Mouse (Mus musculus): ENCODE results near the gene Rbfox3. TPM values are rescaled to one million over a fixed set of nuclear protein-coding genes. Genes with fewer than 3 reads are reported as not detected.

Rbfox3 gene
- polyA plus RNA-seq, 1 experiment from 2014 or later = 6.9 TPM

DNA sequence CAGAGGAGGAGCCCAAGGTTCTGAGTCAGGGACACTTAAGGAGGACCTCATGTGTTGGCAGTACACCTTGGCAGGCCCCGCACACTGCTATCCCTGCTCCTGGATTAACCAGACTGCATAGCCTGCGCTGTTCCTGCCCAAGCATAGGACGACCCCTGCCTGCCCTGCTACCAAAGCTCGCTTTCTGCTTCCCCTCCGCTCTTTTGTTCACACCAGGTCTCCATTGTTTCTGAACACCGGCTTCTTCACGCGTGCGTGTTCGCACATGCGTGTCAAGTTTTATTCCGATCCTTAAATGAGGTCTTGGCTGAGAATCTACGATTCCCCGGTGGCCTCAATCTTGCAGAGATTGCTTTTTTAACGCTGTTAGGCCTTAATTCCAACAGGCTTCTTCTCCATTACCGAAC is 20.4 kb downstream of the Rbfox3 start:
- H3K27me3 ChIP-seq (ENCODE audit: control insufficient read depth, insufficient read depth, low read length) = no peaks in the 10 kb centered on the region
- no peak overlapping the region for H3K4me2 ChIP-seq (ENCODE audit: low read depth, low read length, severe bottlenecking)
- no peak overlapping the region for H3K9ac ChIP-seq (ENCODE audit: low read length)
- H3K9me3 ChIP-seq (ENCODE audit: control insufficient read depth, low read length) = no peaks in the 10 kb centered on the region
- no peaks in the 10 kb centered on the region for H3K36me3 ChIP-seq (ENCODE audit: control insufficient read depth, insufficient read depth, low read length)
- H3K4me3 ChIP-seq (ENCODE audit: low read depth, low read length) = no peak overlapping the region
- no peaks in the 10 kb centered on the region; the same call in 1 of the 2 replicates for H3K4me1 ChIP-seq (replicated peaks; ENCODE audit: control insufficient read depth, insufficient read depth, low read length)
- ATAC-seq (replicated peaks; ENCODE audit: low FRiP score) = no peak
- H3K27ac ChIP-seq (ENCODE audit: low read depth, low read length) = no peak overlapping the region
- DNase-seq (ENCODE audit: low spot score) = no peak
- 54% methylated on average over 16 of the region's 16 CpGs for WGBS

DNA sequence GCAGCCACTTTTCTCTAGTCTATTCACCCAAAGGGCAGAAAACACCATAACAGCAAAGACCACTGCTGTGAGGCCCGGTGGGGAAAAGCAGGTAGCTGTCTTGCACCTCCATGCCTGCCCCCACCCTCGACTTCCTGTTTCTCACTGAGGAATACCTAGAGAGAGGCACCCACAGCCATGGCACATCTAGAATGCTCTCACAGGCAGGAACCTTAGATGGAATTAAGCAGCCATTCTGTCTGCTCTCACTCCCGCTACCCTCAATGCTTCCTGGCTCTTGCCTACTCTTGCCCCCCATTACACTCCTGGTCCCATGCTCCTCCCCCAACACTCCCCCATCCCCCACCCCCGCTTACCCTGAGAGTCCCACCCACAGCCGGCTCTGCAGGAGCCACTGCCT is 20.9 kb downstream of the Rbfox3 start:
- DNase-seq (ENCODE audit: low spot score) = no peak
- Histone ChIP-seq H3K9ac (ENCODE audit: low read length) (no peak overlapping the region), H3K36me3 (ENCODE audit: control insufficient read depth, insufficient read depth, low read length) (no peaks in the 10 kb centered on the region), H3K4me1 (replicated peaks; ENCODE audit: control insufficient read depth, insufficient read depth, low read length) (no peaks in the 10 kb centered on the region), H3K4me3 (ENCODE audit: low read depth, low read length) (no peak overlapping the region), H3K27me3 (ENCODE audit: control insufficient read depth, insufficient read depth, low read length) (no peaks in the 10 kb centered on the region), H3K27ac (ENCODE audit: low read depth, low read length) (no peak overlapping the region), H3K9me3 (ENCODE audit: control insufficient read depth, low read length) (no peaks in the 10 kb centered on the region), H3K4me2 (ENCODE audit: low read depth, low read length, severe bottlenecking) (no peak overlapping the region)
- WGBS = 69% methylated on average over 5 of the region's 5 CpGs
- ATAC-seq (replicated peaks; ENCODE audit: low FRiP score) = no peak

DNA sequence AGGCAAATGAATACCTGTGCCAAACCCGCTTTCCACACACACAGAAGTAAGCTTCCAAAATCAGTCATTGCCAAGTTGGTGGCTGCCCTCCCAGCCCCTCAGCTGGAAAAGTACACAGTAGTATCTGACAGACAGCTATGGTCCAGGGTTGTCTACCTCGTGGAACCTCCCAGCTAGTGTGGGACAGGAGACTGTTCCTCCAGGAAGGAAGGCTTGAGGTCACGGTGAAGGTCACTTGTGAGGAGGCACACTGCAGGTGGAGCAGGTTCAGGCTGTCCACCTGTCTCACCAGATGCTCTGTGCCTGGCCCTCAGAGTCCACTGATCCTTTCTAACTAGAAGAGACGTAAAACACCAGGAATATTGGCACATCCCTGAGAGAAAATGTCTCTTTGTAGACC is 21.9 kb downstream of the Rbfox3 start:
- H3K9me3 ChIP-seq (ENCODE audit: control insufficient read depth, low read length) = no peaks in the 10 kb centered on the region
- DNase-seq (ENCODE audit: low spot score) (no peak), ATAC-seq (replicated peaks; ENCODE audit: low FRiP score) (no peak)
- no peak overlapping the region for H3K4me2 ChIP-seq (ENCODE audit: low read depth, low read length, severe bottlenecking)
- no peak overlapping the region for H3K4me3 ChIP-seq (ENCODE audit: low read depth, low read length)
- no peaks in the 10 kb centered on the region for H3K36me3 ChIP-seq (ENCODE audit: control insufficient read depth, insufficient read depth, low read length)
- H3K27ac ChIP-seq (ENCODE audit: low read depth, low read length) = no peak overlapping the region
- no peaks in the 10 kb centered on the region for H3K27me3 ChIP-seq (ENCODE audit: control insufficient read depth, insufficient read depth, low read length)
- no peak overlapping the region for H3K9ac ChIP-seq (ENCODE audit: low read length)
- WGBS = 84% methylated on average over 4 of the region's 4 CpGs
- no peaks in the 10 kb centered on the region for H3K4me1 ChIP-seq (replicated peaks; ENCODE audit: control insufficient read depth, insufficient read depth, low read length)

DNA sequence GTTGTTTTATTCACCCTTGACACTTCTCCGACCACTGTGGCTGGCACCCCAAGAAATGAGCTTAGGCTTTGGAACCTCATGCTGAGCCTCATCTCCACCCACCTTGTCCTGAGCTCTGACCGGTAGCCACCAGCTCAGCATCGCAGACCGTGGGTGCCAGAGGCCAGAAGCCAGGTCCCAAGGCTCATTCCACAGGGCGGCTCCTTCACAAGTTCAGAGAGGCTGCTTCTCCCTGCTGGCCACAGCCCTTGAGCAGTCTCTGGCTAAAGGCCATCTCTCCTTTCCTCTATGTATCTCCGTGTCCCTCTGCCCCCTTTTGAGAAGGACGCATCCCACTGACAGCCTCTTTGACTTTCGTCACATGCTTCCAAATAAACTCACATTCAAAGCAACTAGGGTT is 23.0 kb downstream of the Rbfox3 start:
- 87% methylated on average over 8 of the region's 8 CpGs for WGBS
- Histone ChIP-seq H3K9ac (ENCODE audit: low read length) (no peak overlapping the region), H3K27me3 (ENCODE audit: control insufficient read depth, insufficient read depth, low read length) (no peaks in the 10 kb centered on the region), H3K36me3 (ENCODE audit: control insufficient read depth, insufficient read depth, low read length) (no peaks in the 10 kb centered on the region), H3K9me3 (ENCODE audit: control insufficient read depth, low read length) (no peaks in the 10 kb centered on the region), H3K4me3 (ENCODE audit: low read depth, low read length) (no peak overlapping the region), H3K4me1 (replicated peaks; ENCODE audit: control insufficient read depth, insufficient read depth, low read length) (no peaks in the 10 kb centered on the region), H3K27ac (ENCODE audit: low read depth, low read length) (no peak overlapping the region), H3K4me2 (ENCODE audit: low read depth, low read length, severe bottlenecking) (no peak overlapping the region)
- ATAC-seq (replicated peaks; ENCODE audit: low FRiP score) = no peak
- no peak for DNase-seq (ENCODE audit: low spot score)

DNA sequence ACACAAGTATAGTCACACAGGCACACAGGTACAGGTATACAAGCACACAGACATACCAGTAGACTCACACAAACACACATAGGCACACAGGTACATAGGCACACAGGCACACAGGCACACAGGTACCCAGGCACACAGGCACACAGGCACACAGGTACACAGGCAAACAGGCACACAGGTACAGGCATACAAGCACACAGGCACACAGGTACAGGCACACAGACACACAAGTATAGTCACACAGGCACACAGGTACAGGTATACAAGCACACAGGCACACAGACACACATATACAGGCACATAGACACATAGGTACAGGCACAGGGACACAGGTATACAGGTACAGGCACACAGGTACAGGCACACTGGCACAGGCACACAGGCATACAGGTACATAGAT is 24.2 kb downstream of the Rbfox3 start:
- H3K4me1 ChIP-seq (replicated peaks; ENCODE audit: control insufficient read depth, insufficient read depth, low read length) = no peaks in the 10 kb centered on the region
- ATAC-seq (replicated peaks; ENCODE audit: low FRiP score) = no peak

DNA sequence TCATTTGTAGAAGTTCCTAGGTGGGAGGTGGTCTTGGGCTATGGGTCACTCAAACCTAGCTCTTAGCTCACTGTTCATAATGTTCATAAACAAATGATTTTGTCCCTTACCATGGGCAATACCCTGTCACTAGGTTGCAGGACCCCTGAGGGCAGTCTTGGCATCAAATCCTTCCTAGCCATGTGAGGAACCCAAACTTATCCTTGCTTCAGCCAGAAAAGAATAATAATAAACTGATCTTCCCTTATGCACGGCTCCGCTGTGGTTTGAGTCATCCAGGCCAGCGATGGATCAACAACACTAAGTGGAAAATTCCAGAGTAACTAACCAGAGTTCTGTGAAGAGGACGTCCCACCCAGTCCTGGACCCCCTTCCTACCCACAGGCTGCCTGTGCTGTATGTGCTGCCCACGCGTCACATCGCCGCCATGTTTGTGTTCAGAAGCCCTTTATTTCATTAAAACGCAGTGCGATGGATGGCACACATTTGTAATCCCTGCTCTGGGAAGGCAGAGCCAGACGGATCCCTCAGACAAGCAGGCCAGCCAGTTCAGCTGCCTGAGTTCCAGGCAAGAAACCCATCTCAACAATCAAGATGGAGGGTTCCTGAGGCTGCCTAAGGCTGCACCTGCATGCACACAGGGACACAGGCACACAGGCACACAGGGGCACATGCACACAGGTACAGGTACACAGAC is 25.0 kb downstream of the Rbfox3 start:
- Histone ChIP-seq H3K27me3 (ENCODE audit: control insufficient read depth, insufficient read depth, low read length) (no peaks in the 10 kb centered on the region), H3K27ac (ENCODE audit: low read depth, low read length) (no peak overlapping the region), H3K36me3 (ENCODE audit: control insufficient read depth, insufficient read depth, low read length) (no peaks in the 10 kb centered on the region), H3K4me2 (ENCODE audit: low read depth, low read length, severe bottlenecking) (no peak overlapping the region), H3K9me3 (ENCODE audit: control insufficient read depth, low read length) (no peaks in the 10 kb centered on the region), H3K4me1 (replicated peaks; ENCODE audit: control insufficient read depth, insufficient read depth, low read length) (peaks cover 5% of the 10 kb centered on the region; the same call in 1 of the 2 replicates), H3K9ac (ENCODE audit: low read length) (no peak overlapping the region), H3K4me3 (ENCODE audit: low read depth, low read length) (no peak overlapping the region)
- WGBS = 95% methylated on average over 11 of the region's 11 CpGs
- no peak for DNase-seq (ENCODE audit: low spot score)
- ATAC-seq (replicated peaks; ENCODE audit: low FRiP score) = no peak

More for the DNA sequence above, 24.2 kb downstream of the Rbfox3 start:
- Histone ChIP-seq H3K36me3 (ENCODE audit: control insufficient read depth, insufficient read depth, low read length) (no peaks in the 10 kb centered on the region), H3K9me3 (ENCODE audit: control insufficient read depth, low read length) (no peaks in the 10 kb centered on the region), H3K4me2 (ENCODE audit: low read depth, low read length, severe bottlenecking) (no peak overlapping the region), H3K9ac (ENCODE audit: low read length) (no peak overlapping the region), H3K27me3 (ENCODE audit: control insufficient read depth, insufficient read depth, low read length) (no peaks in the 10 kb centered on the region), H3K4me3 (ENCODE audit: low read depth, low read length) (no peak overlapping the region), H3K27ac (ENCODE audit: low read depth, low read length) (no peak overlapping the region)
- DNase-seq (ENCODE audit: low spot score) = no peak

DNA sequence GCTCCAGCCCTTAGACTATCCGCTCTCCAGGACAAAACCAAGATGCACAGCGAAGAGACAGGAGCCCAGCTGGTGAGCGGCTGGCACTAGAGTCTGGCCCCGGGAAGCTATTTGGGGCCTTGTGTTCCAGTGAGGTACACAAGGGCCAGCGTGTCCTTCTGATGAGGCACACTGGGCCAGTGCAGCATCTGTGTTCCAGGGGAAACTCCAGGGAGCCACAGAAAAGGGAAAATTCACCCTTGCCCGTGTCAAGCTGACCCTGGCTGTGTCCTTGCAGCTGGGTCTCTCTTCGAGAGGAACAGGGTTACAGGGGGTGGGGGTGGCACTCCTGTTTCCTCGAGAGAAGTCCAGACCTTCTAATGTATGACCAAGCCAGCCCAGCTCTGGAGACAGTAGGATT is 25.8 kb downstream of the Rbfox3 start:
- ATAC-seq (replicated peaks; ENCODE audit: low FRiP score) (no peak), DNase-seq (ENCODE audit: low spot score) (no peak)
- Histone ChIP-seq H3K9me3 (ENCODE audit: control insufficient read depth, low read length) (no peaks in the 10 kb centered on the region), H3K27me3 (ENCODE audit: control insufficient read depth, insufficient read depth, low read length) (no peaks in the 10 kb centered on the region), H3K27ac (ENCODE audit: low read depth, low read length) (no peak overlapping the region), H3K4me3 (ENCODE audit: low read depth, low read length) (no peak overlapping the region), H3K9ac (ENCODE audit: low read length) (no peak overlapping the region), H3K36me3 (ENCODE audit: control insufficient read depth, insufficient read depth, low read length) (no peaks in the 10 kb centered on the region), H3K4me2 (ENCODE audit: low read depth, low read length, severe bottlenecking) (no peak overlapping the region), H3K4me1 (replicated peaks; ENCODE audit: control insufficient read depth, insufficient read depth, low read length) (peaks cover 5% of the 10 kb centered on the region; the same call in 1 of the 2 replicates)
- WGBS = 85% methylated on average over 8 of the region's 8 CpGs

DNA sequence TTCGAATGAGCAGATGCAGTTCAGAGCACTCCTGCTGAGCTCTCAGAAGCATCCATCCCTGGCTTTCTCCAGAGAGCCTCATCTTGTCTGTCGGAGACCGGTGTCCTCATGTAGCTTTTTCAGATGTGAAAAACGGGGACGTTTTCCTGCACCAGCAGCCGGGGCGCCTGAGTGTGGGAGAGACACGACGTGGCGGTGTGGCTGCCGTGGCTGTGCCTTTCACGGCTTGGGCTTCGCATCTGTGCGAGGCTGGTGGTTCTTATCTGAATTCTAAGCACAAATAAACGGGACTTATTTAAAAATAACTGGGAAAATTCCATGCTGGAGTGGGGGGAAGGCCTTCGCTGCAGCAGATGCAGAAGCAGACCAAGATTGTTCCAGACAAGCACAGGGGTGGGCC is 26.3 kb downstream of the Rbfox3 start:
- ATAC-seq (replicated peaks; ENCODE audit: low FRiP score) = no peak
- no peak for DNase-seq (ENCODE audit: low spot score)
- WGBS = 92% methylated on average over 16 of the region's 16 CpGs

DNA sequence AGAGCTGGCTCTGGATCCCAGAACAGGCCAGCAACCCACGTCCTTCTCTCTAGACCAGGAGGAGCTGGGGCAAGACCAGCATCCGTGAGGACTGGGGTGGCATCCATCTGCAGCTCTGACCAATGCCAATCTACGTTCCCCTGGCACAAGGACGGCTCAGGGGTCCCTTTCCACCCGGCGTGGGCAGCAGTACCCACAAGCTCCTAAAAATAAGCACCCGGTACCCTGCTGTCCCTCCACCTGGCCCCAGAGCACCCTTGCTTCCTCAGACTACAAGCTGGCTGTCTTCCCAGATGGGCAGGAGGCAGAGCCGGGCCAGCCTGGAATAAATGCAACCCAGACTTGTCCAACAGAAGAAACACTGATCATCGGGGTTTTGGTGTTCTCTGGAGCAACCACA is 28.3 kb downstream of the Rbfox3 start:
- no peak overlapping the region for H3K4me2 ChIP-seq (ENCODE audit: low read depth, low read length, severe bottlenecking)
- 86% methylated on average over 9 of the region's 9 CpGs for WGBS
- H3K27ac ChIP-seq (ENCODE audit: low read depth, low read length) = no peak overlapping the region
- no peak overlapping the region for H3K4me3 ChIP-seq (ENCODE audit: low read depth, low read length)
- H3K27me3 ChIP-seq (ENCODE audit: control insufficient read depth, insufficient read depth, low read length) = no peaks in the 10 kb centered on the region
- DNase-seq (ENCODE audit: low spot score) (no peak), ATAC-seq (replicated peaks; ENCODE audit: low FRiP score) (no peak)
- H3K9ac ChIP-seq (ENCODE audit: low read length) = no peak overlapping the region
- no peaks in the 10 kb centered on the region for H3K36me3 ChIP-seq (ENCODE audit: control insufficient read depth, insufficient read depth, low read length)
- peaks cover 5% of the 10 kb centered on the region; the same call in 1 of the 2 replicates for H3K4me1 ChIP-seq (replicated peaks; ENCODE audit: control insufficient read depth, insufficient read depth, low read length)
- H3K9me3 ChIP-seq (ENCODE audit: control insufficient read depth, low read length) = no peaks in the 10 kb centered on the region

More for the DNA sequence above, 26.3 kb downstream of the Rbfox3 start:
- H3K27me3 ChIP-seq (ENCODE audit: control insufficient read depth, insufficient read depth, low read length) = no peaks in the 10 kb centered on the region
- H3K4me2 ChIP-seq (ENCODE audit: low read depth, low read length, severe bottlenecking) = no peak overlapping the region
- no peak overlapping the region for H3K27ac ChIP-seq (ENCODE audit: low read depth, low read length)
- no peaks in the 10 kb centered on the region for H3K36me3 ChIP-seq (ENCODE audit: control insufficient read depth, insufficient read depth, low read length)
- no peak overlapping the region for H3K4me3 ChIP-seq (ENCODE audit: low read depth, low read length)
- H3K4me1 ChIP-seq (replicated peaks; ENCODE audit: control insufficient read depth, insufficient read depth, low read length) = peaks cover 5% of the 10 kb centered on the region; the same call in 1 of the 2 replicates
- H3K9ac ChIP-seq (ENCODE audit: low read length) = no peak overlapping the region
- no peaks in the 10 kb centered on the region for H3K9me3 ChIP-seq (ENCODE audit: control insufficient read depth, low read length)

Data from forebrain, embryonic 11.5 days (tissue).